Mouse (Mus musculus) kidney, adult 2 months (tissue): ENCODE data around the gene Tgfbr1. TPM values are rescaled to one million over a fixed set of nuclear protein-coding genes. Genes with fewer than 3 reads are reported as not detected.

ENCODE experiments used
- DNase-seq: peaks from one replicate; pipeline ENCODE4 v3.0.0; 2021
- H3K27ac ChIP-seq: fragments of 200-500 bp; 2 replicates; pipeline ENCODE4 v1.5.1; 2012; ENCODE audit warnings: low read depth, low read length, control low read depth, inconsistent platforms; ENCODE audit not compliant: insufficient read depth
- H3K27me3 ChIP-seq: fragments of 200-500 bp; replicated peaks from 2 replicates; pipeline ENCODE4 v1.6.1; 2012; ENCODE audit warnings: mild to moderate bottlenecking, moderate library complexity, low read length, inconsistent platforms; ENCODE audit not compliant: control insufficient read depth, insufficient read depth
- H3K36me3 ChIP-seq: fragments of 200-500 bp; 2 replicates; pipeline ENCODE4 v1.6.1; 2012; ENCODE audit warnings: mild to moderate bottlenecking, moderate library complexity, low read length, inconsistent platforms; ENCODE audit not compliant: control insufficient read depth, insufficient read depth
- H3K4me1 ChIP-seq: fragments of 200-500 bp; 2 replicates; pipeline ENCODE4 v1.6.1; 2011; ENCODE audit warnings: low read length; ENCODE audit not compliant: control insufficient read depth, insufficient read depth
- H3K4me3 ChIP-seq: fragments of 200-500 bp; 2 replicates; pipeline ENCODE4 v1.5.1; 2011; ENCODE audit warnings: mild to moderate bottlenecking, low read depth, low read length, control low read depth; ENCODE audit not compliant: insufficient read depth
- CTCF ChIP-seq: fragments of 200-500 bp; conservative IDR thresholded peaks from 2 replicates; pipeline ENCODE4 v1.5.1; 2011; ENCODE audit warnings: low read depth, mild to moderate bottlenecking, control low read depth, low read length, moderate library complexity, mixed read lengths; ENCODE audit not compliant: insufficient read depth, insufficient read length
- POLR2A ChIP-seq: fragments of 200-500 bp; IDR thresholded peaks from one replicate; pipeline ENCODE4 v1.6.1; 2011; ENCODE audit warnings: low read depth, low read length, control low read depth
- WGBS: fragments of 180-500 bp; shearing (Covaris S2); methylation state at CpG from one replicate; pipeline ENCODE4 v1.1.7; 2018; 5-methylcytosine and 5-hydroxymethylcytosine counted together
- polyA plus RNA-seq: library from polyadenylated mRNA; depleted of rRNA; stranded (reverse); fragments of >200 nt; gene quantifications from 2 replicates; pipeline ENCODE4 v1.2.3, GENCODE M21; 2012

Tgfbr1 gene
- polyA plus RNA-seq, 1 experiment = 10.8 TPM

DNA sequence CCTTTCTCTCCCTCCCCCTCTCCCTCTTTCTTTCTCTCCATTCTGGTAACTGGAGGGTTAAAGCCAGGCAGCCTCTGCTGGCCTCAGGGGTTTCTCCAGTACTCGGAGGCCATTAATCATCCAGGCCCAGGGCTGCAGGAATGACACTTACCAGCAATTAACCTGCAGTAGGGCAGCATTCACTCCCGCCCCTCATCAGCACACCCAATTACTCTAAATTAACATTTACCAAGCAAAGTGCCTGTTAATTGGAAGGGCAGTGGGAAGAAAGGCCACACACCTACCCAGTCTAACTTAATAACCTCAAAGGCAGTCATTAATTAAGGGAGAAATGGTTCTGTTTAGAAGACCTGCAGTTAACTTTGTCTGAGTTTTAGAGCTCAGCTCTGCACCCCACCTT, 71.4 kb downstream of the Tgfbr1 start:
- no peak overlapping the region for H3K4me3 ChIP-seq
- no peaks in the 10 kb centered on the region for H3K4me1 ChIP-seq
- no peak overlapping the region for H3K27ac ChIP-seq
- no peaks in the 10 kb centered on the region for H3K27me3 ChIP-seq
- TF ChIP-seq CTCF (no peak), POLR2A (no peak)
- DNase-seq = no peak
- WGBS = 41% methylated on average over 2 of the region's 2 CpGs
- H3K36me3 ChIP-seq = no peaks in the 10 kb centered on the region

DNA sequence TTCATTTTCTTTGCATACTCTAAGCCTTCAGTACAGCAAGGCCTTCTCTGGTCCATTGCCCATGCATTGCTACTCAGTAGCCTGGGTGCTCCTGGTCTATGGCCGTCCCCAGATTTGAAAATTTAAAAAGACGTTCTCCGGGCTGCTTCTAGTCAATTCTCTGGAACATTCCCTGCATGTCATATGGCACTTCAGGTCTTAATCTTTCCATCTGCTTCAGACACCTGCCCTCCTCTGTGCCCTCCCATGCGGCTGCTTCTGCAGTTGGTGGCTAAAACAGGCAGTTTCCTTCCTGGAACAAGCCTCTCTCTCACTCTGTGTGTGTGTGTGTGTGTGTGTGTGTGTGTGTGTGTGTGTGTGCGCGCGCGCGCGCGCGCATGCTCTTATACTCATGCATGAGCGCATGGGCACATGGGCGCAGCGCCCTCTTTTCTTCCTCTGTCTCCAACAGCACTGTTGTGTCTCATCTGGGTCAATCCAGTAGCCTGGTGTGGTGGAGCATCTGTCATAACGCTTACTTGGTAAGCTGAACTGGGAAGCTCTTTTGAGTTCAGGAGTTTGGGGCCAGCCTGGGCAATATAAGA, 72.3 kb downstream of the Tgfbr1 start:
- H3K4me1 ChIP-seq = no peaks in the 10 kb centered on the region
- no peaks in the 10 kb centered on the region for H3K27me3 ChIP-seq
- no peaks in the 10 kb centered on the region for H3K36me3 ChIP-seq
- no peak for DNase-seq
- H3K27ac ChIP-seq = no peak overlapping the region
- WGBS = 72% methylated on average over 16 of the region's 16 CpGs
- TF ChIP-seq POLR2A (no peak), CTCF (no peak)
- H3K4me3 ChIP-seq = no peak overlapping the region

GRCm38 (mm10) chr4:47427606-47428005, 74.6 kb downstream of the Tgfbr1 start:
- WGBS = 85% methylated on average over 3 of the region's 3 CpGs
- no peaks in the 10 kb centered on the region for H3K27me3 ChIP-seq
- H3K4me3 ChIP-seq = no peak overlapping the region
- H3K27ac ChIP-seq = no peak overlapping the region
- no peak for TF ChIP-seq POLR2A
- no peak for TF ChIP-seq CTCF
- H3K4me1 ChIP-seq = no peaks in the 10 kb centered on the region
- H3K36me3 ChIP-seq = no peaks in the 10 kb centered on the region
- no peak for DNase-seq

- Histone ChIP-seq H3K27me3 (no peaks in the 10 kb centered on the region), H3K4me3 (no peak overlapping the region), H3K36me3 (no peaks in the 10 kb centered on the region), H3K4me1 (no peaks in the 10 kb centered on the region), H3K27ac (no peak overlapping the region)
- DNase-seq = no peak
- TF ChIP-seq CTCF = no peak
- no peak for TF ChIP-seq POLR2A
- 39% methylated on average over 6 of the region's 6 CpGs for WGBS
Measured at GRCm38 (mm10) chr4:47430557-47430956, 77.5 kb downstream of the Tgfbr1 start.

DNA sequence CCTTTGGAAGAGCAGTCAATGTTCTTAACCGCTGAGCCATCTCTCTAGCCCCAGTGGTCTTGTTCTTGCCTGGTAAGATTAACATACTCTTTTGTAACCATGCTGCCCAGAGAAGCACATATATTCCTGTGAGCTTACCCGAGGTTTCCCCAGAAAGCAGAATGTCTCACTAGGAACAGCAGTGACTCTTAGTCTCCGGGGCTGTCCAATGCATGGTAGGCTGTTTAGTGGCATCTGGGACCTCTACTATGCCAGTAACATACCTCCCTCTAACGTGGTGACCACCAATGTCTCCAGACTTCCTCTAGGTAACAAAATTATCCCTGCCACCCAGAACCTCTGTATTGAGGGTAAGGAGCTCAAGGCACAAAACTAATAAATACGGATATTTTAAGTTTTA, 78.1 kb downstream of the Tgfbr1 start:
- no peak overlapping the region for H3K4me3 ChIP-seq
- H3K27ac ChIP-seq = no peak overlapping the region
- no peak for TF ChIP-seq POLR2A
- TF ChIP-seq CTCF = no peak
- H3K4me1 ChIP-seq = no peaks in the 10 kb centered on the region
- no peaks in the 10 kb centered on the region for H3K27me3 ChIP-seq
- H3K36me3 ChIP-seq = no peaks in the 10 kb centered on the region
- WGBS = 92% methylated on average over 5 of the region's 5 CpGs
- DNase-seq = no peak

DNA sequence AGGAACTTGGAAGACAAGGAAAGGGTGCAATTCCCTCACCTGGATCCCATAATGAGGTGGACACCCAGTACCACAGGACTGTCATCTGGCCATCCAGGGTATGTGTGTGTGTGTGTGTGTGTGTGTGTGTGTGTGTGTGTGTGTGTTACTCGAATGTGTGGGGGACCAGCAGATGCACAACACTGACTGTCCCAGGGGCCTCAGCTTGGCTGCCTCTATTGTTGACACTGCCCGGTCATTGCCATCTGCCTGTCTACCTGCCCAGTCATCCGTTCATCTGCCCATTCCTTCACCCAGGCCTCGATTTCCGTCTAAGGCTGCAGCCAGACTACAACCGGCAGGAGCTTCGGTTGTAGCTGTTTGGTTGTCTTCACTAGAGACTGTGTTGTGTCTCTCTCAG, 79.7 kb downstream of the Tgfbr1 start:
- Histone ChIP-seq H3K36me3 (no peaks in the 10 kb centered on the region), H3K4me1 (no peaks in the 10 kb centered on the region), H3K4me3 (no peak overlapping the region), H3K27ac (no peak overlapping the region), H3K27me3 (no peaks in the 10 kb centered on the region)
- WGBS = 64% methylated on average over 7 of the region's 7 CpGs
- TF ChIP-seq POLR2A = no peak
- no peak for DNase-seq

GRCm38 (mm10) chr4:47435131-47435530, 82.1 kb downstream of the Tgfbr1 start:
- Histone ChIP-seq H3K27me3 (no peaks in the 10 kb centered on the region), H3K4me3 (no peak overlapping the region), H3K36me3 (no peaks in the 10 kb centered on the region), H3K27ac (no peak overlapping the region), H3K4me1 (no peaks in the 10 kb centered on the region)
- 73% methylated on average over 12 of the region's 12 CpGs for WGBS
- TF ChIP-seq CTCF = no peak
- no peak for TF ChIP-seq POLR2A
- DNase-seq = no peak
